Mouse (Mus musculus) liver, postnatal 0 days (tissue): ENCODE measurements around the gene Hopx.
A peak's percentile ranks its signal among the peaks of the same experiment; 100 is the strongest.

Experiments
- CTCF ChIP-seq: sonication (generic); IDR thresholded peaks from 2 replicates; pipeline ENCODE4 v1.5.1; 2016; ENCODE audit warnings: antibody characterized with exemption, low read depth
- EP300 ChIP-seq: IDR thresholded peaks from 2 replicates; pipeline ENCODE4 v1.6.1; 2016; ENCODE audit warnings: antibody characterized with exemption, low read depth, mild to moderate bottlenecking

GRCm38 (mm10) chr5:77099317-77099996 is 15.5 kb downstream of the Hopx start:
- no peak for TF ChIP-seq CTCF
- TF ChIP-seq EP300: 0 out of 2 replicates have a peak, but pooled peaks have one; percentile 10
